Mouse (Mus musculus) brain, embryonic 14.5 days (tissue): Measurements from ENCODE around the gene Nfic.

Experiments
- CTCF ChIP-seq: fragments of 200-500 bp; IDR thresholded peaks from 2 replicates; pipeline ENCODE4 v1.5.1; 2012; ENCODE audit warnings: inconsistent platforms, mild to moderate bottlenecking, moderate library complexity, borderline replicate concordance; ENCODE audit not compliant: insufficient read depth, insufficient read length; ENCODE audit errors: extremely low read depth
- POLR2A ChIP-seq: fragments of 200-500 bp; IDR thresholded peaks from 2 replicates; pipeline ENCODE4 v1.6.1; 2012; ENCODE audit warnings: mild to moderate bottlenecking, inconsistent platforms, borderline replicate concordance; ENCODE audit not compliant: poor library complexity, insufficient read depth, insufficient read length, severe bottlenecking; ENCODE audit errors: extremely low read depth

DNA sequence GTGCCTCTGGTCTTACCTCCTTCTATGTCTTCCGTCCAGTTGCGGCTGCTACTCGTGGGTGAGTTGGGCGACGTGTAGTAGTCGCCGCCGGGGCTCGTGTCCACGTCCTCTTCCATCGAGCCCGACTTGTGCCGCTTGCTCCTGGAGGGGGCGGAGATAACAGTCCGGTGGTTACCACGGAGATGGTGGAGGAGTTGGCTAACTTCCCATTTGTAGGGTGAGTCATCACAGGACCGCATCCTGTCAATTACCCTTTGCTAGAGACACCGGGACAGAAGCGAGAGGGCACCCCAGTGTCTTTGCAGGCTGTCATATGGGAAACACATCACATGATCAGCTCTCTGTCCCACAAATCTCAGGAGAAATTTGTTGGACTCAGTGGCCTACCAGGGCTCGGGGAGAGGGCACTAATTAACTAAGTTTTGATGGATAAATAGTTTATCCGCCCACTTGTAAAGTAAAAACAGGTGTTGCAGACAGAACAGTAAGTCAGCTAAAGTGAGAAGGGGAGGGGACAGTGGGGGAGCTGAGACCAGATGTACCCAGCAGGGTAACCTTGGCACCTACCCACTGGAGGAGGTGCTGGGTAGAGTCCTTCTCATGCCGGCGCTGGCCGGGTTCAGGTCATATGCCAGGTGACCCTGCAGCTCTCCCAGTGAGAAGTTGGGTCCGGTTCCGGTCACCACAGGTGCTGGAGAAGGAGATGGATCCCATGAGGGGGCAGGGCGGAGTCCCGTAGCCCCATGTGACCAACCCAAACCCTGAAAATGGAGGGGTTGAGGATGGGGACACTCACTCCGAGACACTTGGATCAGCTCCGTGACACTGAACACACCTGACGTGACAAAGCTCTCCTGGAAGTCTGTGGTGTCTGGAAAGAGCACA, 47.7 kb downstream of the Nfic start:
- no peak for TF ChIP-seq POLR2A
- TF ChIP-seq CTCF: no peak
